8 mouse cellular contexts compared by ENCODE assay signal in the genomic region with DNA sequence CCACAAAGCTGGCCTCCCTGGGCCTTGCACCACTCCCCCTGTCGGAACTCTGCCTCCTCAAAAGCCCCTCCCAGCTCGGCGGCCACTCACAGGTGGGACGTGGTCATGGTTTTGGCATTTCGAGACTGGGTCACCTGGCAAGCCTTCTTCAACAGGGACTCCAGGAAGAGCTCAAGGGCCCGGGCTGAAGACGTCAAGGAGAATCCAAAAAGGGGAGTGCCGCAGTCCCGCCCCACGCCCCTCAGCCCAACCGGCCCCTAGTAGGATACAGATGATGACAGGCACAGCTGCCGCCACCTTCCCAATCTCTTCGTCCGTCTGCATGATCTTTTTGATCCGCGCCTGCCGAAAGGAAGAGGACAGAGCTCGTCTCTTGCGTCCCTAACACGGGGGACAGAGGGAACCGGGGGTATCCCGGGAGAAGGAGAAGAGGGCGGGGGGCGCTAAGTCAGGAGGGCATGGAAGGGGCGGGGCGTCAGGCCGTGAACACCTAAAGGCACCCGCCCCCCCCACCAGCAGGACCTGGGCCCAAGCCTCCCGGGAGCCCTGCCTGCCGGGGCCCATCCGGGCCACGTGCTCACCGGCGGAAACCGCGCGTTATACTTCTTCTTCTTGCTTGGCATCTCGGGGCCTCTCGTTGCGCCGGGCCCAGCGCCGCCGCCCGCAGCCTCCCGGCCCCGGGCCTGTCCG. TPM values are rescaled to one million over a fixed set of nuclear protein-coding genes. Genes with fewer than 3 reads are reported as not detected.
DNase-seq lines count a peak whose midpoint lies in the region; ATAC-seq and TF ChIP-seq lines count a peak whose summit lies in the region.

No protein-coding gene starts in this region.

- no peak overlapping the region; the same call in 1 of the 2 replicates for H3K27ac ChIP-seq in ES-Bruce4 (ENCODE audit: insufficient read depth, low read length)
- peak overlapping the region; percentile 69 for H3K27ac ChIP-seq in bone marrow macrophage, adult 2 months (ENCODE audit: insufficient read depth, low read depth, low read length)
- peak overlapping the region; percentile 97 for H3K27ac ChIP-seq in forebrain, embryonic 10.5 days
- peak overlapping the region; percentile 91 for H3K27ac ChIP-seq in heart, postnatal 0 days (ENCODE audit: low read depth)

- H3K4me3 ChIP-seq in ES-Bruce4 (ENCODE audit: low read depth, low read length), result peak overlapping the region; percentile 98
- peak overlapping the region; percentile 92 for H3K4me3 ChIP-seq in bone marrow macrophage, adult 2 months (ENCODE audit: insufficient read depth, low read length)
- H3K4me3 ChIP-seq in forebrain, embryonic 10.5 days, result peak overlapping the region; percentile 86
- H3K4me3 ChIP-seq in heart, postnatal 0 days (ENCODE audit: low read depth, low read length), result peak overlapping the region; percentile 61

- peak overlapping the region; percentile 80 for H3K4me2 ChIP-seq in heart, postnatal 0 days (ENCODE audit: low read depth, low read length)

- WGBS in forebrain, embryonic 10.5 days, result under 1% methylated on average over 48 of the region's 48 CpGs
- WGBS in heart, postnatal 0 days, result under 1% methylated on average over 35 of the region's 48 CpGs

- DNase-seq in forebrain, embryonic 10.5 days (ENCODE audit: extremely low spot score, low spot score), result no peak
- DNase-seq in heart, postnatal 0 days (ENCODE audit: low spot score), result peak; percentile 43
- DNase-seq in kidney, postnatal 25 days, result peak; percentile 88 to 93
- peak; percentile 91 for DNase-seq in lung, postnatal 36 days
- peak; percentile 26 for DNase-seq in right cerebral cortex, adult 18-20 months
- peak; percentile 76 for DNase-seq in urinary bladder, adult 2 months (ENCODE audit: low spot score)

- H3K4me1 ChIP-seq in ES-Bruce4 (ENCODE audit: control insufficient read depth, insufficient read depth, low read length), result no peaks in the 10 kb centered on the region
- peaks cover 16% of the 10 kb centered on the region; the same call in 1 of the 2 replicates for H3K4me1 ChIP-seq in bone marrow macrophage, adult 2 months (ENCODE audit: control insufficient read depth, insufficient read depth, low read length)
- H3K4me1 ChIP-seq in forebrain, embryonic 10.5 days, result peaks cover 46% of the 10 kb centered on the region
- peaks cover 15% of the 10 kb centered on the region for H3K4me1 ChIP-seq in heart, postnatal 0 days (ENCODE audit: control insufficient read depth, insufficient read depth)

- no peak for TF ChIP-seq EP300 in ES-Bruce4 (IDR thresholded peaks at IDR 0.05; ENCODE audit: insufficient read depth, low read depth, low read length)
- no peak for TF ChIP-seq EP300 in heart, postnatal 0 days (IDR thresholded peaks at IDR 0.05; ENCODE audit: low read depth)

- peak overlapping the region; percentile 97 for H3K9ac ChIP-seq in ES-Bruce4 (ENCODE audit: low read depth, poor library complexity, severe bottlenecking)
- H3K9ac ChIP-seq in heart, postnatal 0 days (replicated peaks; ENCODE audit: low read depth, low read length), result peak overlapping the region; percentile 73

- no peaks in the 10 kb centered on the region for H3K9me3 ChIP-seq in ES-Bruce4 (replicated peaks; ENCODE audit: control insufficient read depth, insufficient read depth, low read length, poor library complexity, severe bottlenecking)
- no peaks in the 10 kb centered on the region for H3K9me3 ChIP-seq in forebrain, embryonic 10.5 days
- no peaks in the 10 kb centered on the region for H3K9me3 ChIP-seq in heart, postnatal 0 days (replicated peaks; ENCODE audit: control insufficient read depth, low read length)

- no peak for TF ChIP-seq CTCF in ES-Bruce4 (IDR thresholded peaks at IDR 0.05; ENCODE audit: low read depth, low read length)
- TF ChIP-seq CTCF in bone marrow macrophage, adult 2 months (IDR thresholded peaks at IDR 0.05; ENCODE audit: low read depth, low read length), result no peak
- no peak; the same call in 1 of the 2 replicates for TF ChIP-seq CTCF in heart, postnatal 0 days (IDR thresholded peaks at IDR 0.05; ENCODE audit: low read depth)

- no peaks in the 10 kb centered on the region for H3K36me3 ChIP-seq in ES-Bruce4 (ENCODE audit: control insufficient read depth, insufficient read depth, low read length, poor library complexity, severe bottlenecking)
- peaks cover 72% of the 10 kb centered on the region for H3K36me3 ChIP-seq in forebrain, embryonic 10.5 days (replicated peaks)
- H3K36me3 ChIP-seq in heart, postnatal 0 days (replicated peaks; ENCODE audit: control insufficient read depth, insufficient read depth, low read length), result peaks cover 46% of the 10 kb centered on the region

- TF ChIP-seq POLR2A in ES-Bruce4 (IDR thresholded peaks at IDR 0.05; ENCODE audit: insufficient read depth, low read length), result no peak
- no peak for TF ChIP-seq POLR2A in bone marrow macrophage, adult 2 months (IDR thresholded peaks at IDR 0.05; ENCODE audit: borderline replicate concordance, low read depth, low read length)

- no peaks in the 10 kb centered on the region for H3K27me3 ChIP-seq in ES-Bruce4 (ENCODE audit: control insufficient read depth, insufficient read depth, low read length, poor library complexity, severe bottlenecking)
- H3K27me3 ChIP-seq in forebrain, embryonic 10.5 days (ENCODE audit: poor library complexity, severe bottlenecking), result no peaks in the 10 kb centered on the region
- no peaks in the 10 kb centered on the region for H3K27me3 ChIP-seq in heart, postnatal 0 days (ENCODE audit: control insufficient read depth, insufficient read depth, low read length)

- peak; percentile 53 for ATAC-seq in heart, postnatal 0 days (ENCODE audit: insufficient read depth, low read depth)

RNA-seq across cellular contexts. Expression of a gene that starts 0.5 kb away (rescaled TPM):
- polyA plus RNA-seq in ES-Bruce4 (2011; ENCODE audit: insufficient read depth, insufficient read length, low read depth, missing spikeins), result 138 and 154 TPM in 2 replicates
- 160 and 167 TPM in 2 replicates for polyA plus RNA-seq in bone marrow macrophage, adult 2 months (2012; ENCODE audit: insufficient read depth, insufficient read length, missing spikeins)
- polyA plus RNA-seq in forebrain, embryonic 10.5 days (2016; fragmentation: Nextera tagmentation; extraction: Ambion mirVana), result 198 and 208 TPM in 2 replicates
- 169 and 171 TPM in 2 replicates for total RNA-seq in heart, postnatal 0 days (2014; rRNA removed; ENCODE audit: low replicate concordance)
- 328 and 338 TPM in 2 replicates for polyA plus RNA-seq in heart, postnatal 0 days (2015; fragmentation: Nextera tagmentation; extraction: Ambion mirVana)
- 228 and 236 TPM in 2 replicates for polyA plus RNA-seq in urinary bladder, adult 2 months (2012; rRNA removed)

RNA-seq across cellular contexts. Expression of a gene that starts 0.7 kb away (rescaled TPM):
- 17.5 and 21.9 TPM in 2 replicates for polyA plus RNA-seq in ES-Bruce4 (2011; ENCODE audit: insufficient read depth, insufficient read length, low read depth, missing spikeins)
- 47.5 and 53.7 TPM in 2 replicates for polyA plus RNA-seq in bone marrow macrophage, adult 2 months (2012; ENCODE audit: insufficient read depth, insufficient read length, missing spikeins)
- 42.2 and 42.3 TPM in 2 replicates for polyA plus RNA-seq in forebrain, embryonic 10.5 days (2016; fragmentation: Nextera tagmentation; extraction: Ambion mirVana)
- 47.4 and 59.1 TPM in 2 replicates for total RNA-seq in heart, postnatal 0 days (2014; rRNA removed; ENCODE audit: low replicate concordance)
- 38.1 and 40.5 TPM in 2 replicates for polyA plus RNA-seq in heart, postnatal 0 days (2015; fragmentation: Nextera tagmentation; extraction: Ambion mirVana)
- polyA plus RNA-seq in urinary bladder, adult 2 months (2012; rRNA removed), result 65.3 and 68.9 TPM in 2 replicates

RNA-seq across cellular contexts. Expression of a gene that starts 21.9 kb away (rescaled TPM):
- 0.49 TPM in 1 of 2 replicates, not detected in the other for polyA plus RNA-seq in ES-Bruce4 (2011; ENCODE audit: insufficient read depth, insufficient read length, low read depth, missing spikeins)
- not detected in 2 replicates for polyA plus RNA-seq in bone marrow macrophage, adult 2 months (2012; ENCODE audit: insufficient read depth, insufficient read length, missing spikeins)
- not detected in 2 replicates for polyA plus RNA-seq in forebrain, embryonic 10.5 days (2016; fragmentation: Nextera tagmentation; extraction: Ambion mirVana)
- total RNA-seq in heart, postnatal 0 days (2014; rRNA removed; ENCODE audit: low replicate concordance), result 0.31 and 3.5 TPM in 2 replicates
- 2.5 and 3.5 TPM in 2 replicates for polyA plus RNA-seq in heart, postnatal 0 days (2015; fragmentation: Nextera tagmentation; extraction: Ambion mirVana)
- not detected in 2 replicates for polyA plus RNA-seq in urinary bladder, adult 2 months (2012; rRNA removed)

RNA-seq across cellular contexts. Expression of a gene that starts 23.1 kb away (rescaled TPM):
- 1.3 and 2.3 TPM in 2 replicates for polyA plus RNA-seq in ES-Bruce4 (2011; ENCODE audit: insufficient read depth, insufficient read length, low read depth, missing spikeins)
- polyA plus RNA-seq in bone marrow macrophage, adult 2 months (2012; ENCODE audit: insufficient read depth, insufficient read length, missing spikeins), result 0.50 and 1.6 TPM in 2 replicates
- polyA plus RNA-seq in forebrain, embryonic 10.5 days (2016; fragmentation: Nextera tagmentation; extraction: Ambion mirVana), result not detected in 2 replicates
- not detected in 2 replicates for total RNA-seq in heart, postnatal 0 days (2014; rRNA removed; ENCODE audit: low replicate concordance)
- 0.12 TPM in 1 of 2 replicates, not detected in the other for polyA plus RNA-seq in heart, postnatal 0 days (2015; fragmentation: Nextera tagmentation; extraction: Ambion mirVana)
- 0.07 TPM in 1 of 2 replicates, not detected in the other for polyA plus RNA-seq in urinary bladder, adult 2 months (2012; rRNA removed)

RNA-seq across cellular contexts. Expression of a gene that starts 33.5 kb away (rescaled TPM):
- 3.3 and 4.2 TPM in 2 replicates for polyA plus RNA-seq in ES-Bruce4 (2011; ENCODE audit: insufficient read depth, insufficient read length, low read depth, missing spikeins)
- polyA plus RNA-seq in bone marrow macrophage, adult 2 months (2012; ENCODE audit: insufficient read depth, insufficient read length, missing spikeins), result 3.6 and 4.2 TPM in 2 replicates
- 5.5 and 6.7 TPM in 2 replicates for polyA plus RNA-seq in forebrain, embryonic 10.5 days (2016; fragmentation: Nextera tagmentation; extraction: Ambion mirVana)
- 9.2 and 11.3 TPM in 2 replicates for total RNA-seq in heart, postnatal 0 days (2014; rRNA removed; ENCODE audit: low replicate concordance)
- 10.2 and 10.6 TPM in 2 replicates for polyA plus RNA-seq in heart, postnatal 0 days (2015; fragmentation: Nextera tagmentation; extraction: Ambion mirVana)
- polyA plus RNA-seq in urinary bladder, adult 2 months (2012; rRNA removed), result 11.3 and 15.1 TPM in 2 replicates
